Mouse (Mus musculus) lung, embryonic 15.5 days (tissue): Measurements from ENCODE around the gene Zfp217. TPM values are rescaled to one million over a fixed set of nuclear protein-coding genes. Genes with fewer than 3 reads are reported as not detected.

Experiments used
- ATAC-seq: fragments of 200-750 bp; cut with Nextera tagmentation; 2 replicates; pipeline ENCODE4 v1.8.0; 2017; ENCODE audit warnings: moderate number of reproducible peaks, borderline replicate concordance; ENCODE audit not compliant: low FRiP score, low TSS enrichment; ENCODE audit errors: extremely low read depth
- H3K27ac ChIP-seq: fragments of 300-500 bp; sonication (generic); 2 replicates; pipeline ENCODE4 v1.5.1; 2015; ENCODE audit warnings: moderate library complexity, mild to moderate bottlenecking, inconsistent platforms
- H3K27me3 ChIP-seq: fragments of 300-500 bp; sonication (generic); 2 replicates; pipeline ENCODE4 v1.6.1; 2015; ENCODE audit warnings: inconsistent platforms
- H3K36me3 ChIP-seq: fragments of 300-500 bp; sonication (generic); 2 replicates; pipeline ENCODE4 v1.6.1; 2015; ENCODE audit warnings: inconsistent platforms
- H3K4me1 ChIP-seq: fragments of 300-500 bp; sonication (generic); 2 replicates; pipeline ENCODE4 v1.6.1; 2015; ENCODE audit warnings: inconsistent platforms
- H3K4me2 ChIP-seq: fragments of 300-500 bp; sonication (generic); 2 replicates; pipeline ENCODE4 v1.6.1; 2015; ENCODE audit warnings: inconsistent platforms, mild to moderate bottlenecking, moderate library complexity
- H3K4me3 ChIP-seq: fragments of 300-500 bp; sonication (generic); 2 replicates; pipeline ENCODE4 v1.5.1; 2015; ENCODE audit warnings: mild to moderate bottlenecking, inconsistent platforms
- H3K9ac ChIP-seq: fragments of 300-500 bp; sonication (generic); 2 replicates; pipeline ENCODE4 v1.6.1; 2015; ENCODE audit warnings: inconsistent platforms
- H3K9me3 ChIP-seq: fragments of 300-500 bp; sonication (generic); 2 replicates; pipeline ENCODE4 v1.6.1; 2016; ENCODE audit warnings: inconsistent platforms
- WGBS: fragments of 180-500 bp; shearing (Covaris S2); methylation state at CpG from one replicate; pipeline ENCODE4 v1.1.7; 2015; 5-methylcytosine and 5-hydroxymethylcytosine counted together
- polyA plus RNA-seq: library from polyadenylated mRNA; unstranded; fragments of >200 nt; fragmentation: Nextera tagmentation; extraction: Ambion mirVana; gene quantifications from 2 replicates; pipeline ENCODE4 v1.2.1, GENCODE M21; 2015

Zfp217 gene
- polyA plus RNA-seq, 1 experiment from 2014 or later = 5.1 TPM

- Histone ChIP-seq H3K36me3 (no peaks in the 10 kb centered on the region), H3K4me2 (no peak overlapping the region), H3K4me1 (peaks cover 13% of the 10 kb centered on the region), H3K27ac (no peak overlapping the region), H3K27me3 (no peaks in the 10 kb centered on the region), H3K9me3 (no peaks in the 10 kb centered on the region), H3K4me3 (no peak overlapping the region), H3K9ac (no peak overlapping the region)
- 53% methylated on average over 6 of the region's 6 CpGs for WGBS
- ATAC-seq = no peak
These were observed 70.9 kb downstream of the Zfp217 start for GRCm38 (mm10) chr2:170076941-170077490.

GRCm38 (mm10) chr2:170070641-170071241 is 77.2 kb downstream of the Zfp217 start:
- Histone ChIP-seq H3K4me1 (peaks cover 10% of the 10 kb centered on the region), H3K9ac (no peak overlapping the region; the same call in 1 of the 2 replicates), H3K36me3 (no peaks in the 10 kb centered on the region), H3K4me2 (peak overlapping the region; percentile 49), H3K4me3 (peak overlapping the region; percentile 21), H3K27me3 (no peaks in the 10 kb centered on the region), H3K9me3 (no peaks in the 10 kb centered on the region), H3K27ac (peak overlapping the region; percentile 61; the same call in 1 of the 2 replicates)
- ATAC-seq = no peak; the same call in 1 of the 2 replicates
- 31% methylated on average over 15 of the region's 15 CpGs for WGBS

GRCm38 (mm10) chr2:170069976-170070375 is 77.9 kb downstream of the Zfp217 start:
- WGBS = 68% methylated on average over 5 of the region's 5 CpGs
- no peak overlapping the region for H3K4me2 ChIP-seq

GRCm38 (mm10) chr2:170062378-170062777 is 85.5 kb downstream of the Zfp217 start:
- peaks cover 6% of the 10 kb centered on the region; the same call in 1 of the 2 replicates for H3K4me1 ChIP-seq
- no peak overlapping the region for H3K9ac ChIP-seq
- no peak overlapping the region for H3K27ac ChIP-seq
- 0 out of 2 replicates have a peak, but pooled peaks cover 3% of the 10 kb centered on the region for H3K9me3 ChIP-seq
- no peak overlapping the region for H3K4me3 ChIP-seq
- no peaks in the 10 kb centered on the region for H3K27me3 ChIP-seq
- H3K36me3 ChIP-seq = no peaks in the 10 kb centered on the region
- WGBS = 76% methylated on average over 3 of the region's 3 CpGs
- H3K4me2 ChIP-seq = no peak overlapping the region
- ATAC-seq = no peak

More at GRCm38 (mm10) chr2:170069976-170070375, 77.9 kb downstream of the Zfp217 start:
- H3K9ac ChIP-seq = no peak overlapping the region
- no peaks in the 10 kb centered on the region for H3K9me3 ChIP-seq
- peak overlapping the region; percentile 31; the same call in 1 of the 2 replicates for H3K27ac ChIP-seq
- H3K27me3 ChIP-seq = no peaks in the 10 kb centered on the region
- H3K4me1 ChIP-seq = peaks cover 9% of the 10 kb centered on the region
- no peaks in the 10 kb centered on the region for H3K36me3 ChIP-seq
- no peak for ATAC-seq
- no peak overlapping the region for H3K4me3 ChIP-seq

GRCm38 (mm10) chr2:170060066-170060465 is 87.8 kb downstream of the Zfp217 start:
- 64% methylated on average over 4 of the region's 4 CpGs for WGBS
- Histone ChIP-seq H3K9ac (no peak overlapping the region), H3K4me3 (no peak overlapping the region), H3K4me1 (peaks cover 6% of the 10 kb centered on the region; the same call in 1 of the 2 replicates), H3K36me3 (no peaks in the 10 kb centered on the region), H3K27ac (no peak overlapping the region), H3K9me3 (0 out of 2 replicates have a peak, but pooled peaks cover 3% of the 10 kb centered on the region), H3K27me3 (no peaks in the 10 kb centered on the region), H3K4me2 (no peak overlapping the region)
- no peak for ATAC-seq

- ATAC-seq = peak; percentile 69; the same call in 1 of the 2 replicates
- H3K27me3 ChIP-seq = no peaks in the 10 kb centered on the region
These were observed 89.1 kb downstream of the Zfp217 start for GRCm38 (mm10) chr2:170058774-170059173.

More at GRCm38 (mm10) chr2:170058774-170059173, 89.1 kb downstream of the Zfp217 start:
- Histone ChIP-seq H3K4me1 (peaks cover 10% of the 10 kb centered on the region; the same call in 1 of the 2 replicates), H3K9ac (no peak overlapping the region), H3K9me3 (0 out of 2 replicates have a peak, but pooled peaks cover 3% of the 10 kb centered on the region), H3K4me3 (no peak overlapping the region), H3K36me3 (no peaks in the 10 kb centered on the region), H3K27ac (peak overlapping the region; percentile 58), H3K4me2 (peak overlapping the region; percentile 31)
- 57% methylated on average over 14 of the region's 14 CpGs for WGBS
